Mouse (Mus musculus) adrenal gland, postnatal 36 days (tissue): ENCODE results near the gene Lingo2. TPM values are rescaled to one million over a fixed set of nuclear protein-coding genes. Genes with fewer than 3 reads are reported as not detected.

Experiments
- microRNA-seq: library from miRNA; unstranded; fragments of <30 nt; microRNA quantifications from one replicate; pipeline ENCODE4 v1.2.0, GENCODE M21; 2021
- total RNA-seq, 2 experiments: library from RNA; stranded (reverse); gene quantifications; 2 replicates each; pipeline ENCODE4 v1.2.3; 2021

Gene Lingo2
- total RNA-seq, 2 experiments from 2014 or later: not detected

Small RNA genes lying within 50 kb of the gene (microRNA-seq; reads per million reads assigned to microRNA genes)
- gene Mir873a (not detected), gene Mir873b (not detected), gene Mir876 (not detected)
